Mouse (Mus musculus) thymus, adult 18-20 months (tissue): ENCODE data around the gene Nme1.

Source experiments
- DNase-seq, 2 experiments: peaks; one replicate each; pipeline ENCODE4 v3.0.0; 2022; ENCODE audit warnings: mixed read lengths in 2 of 2

Gene Nme1

DNA sequence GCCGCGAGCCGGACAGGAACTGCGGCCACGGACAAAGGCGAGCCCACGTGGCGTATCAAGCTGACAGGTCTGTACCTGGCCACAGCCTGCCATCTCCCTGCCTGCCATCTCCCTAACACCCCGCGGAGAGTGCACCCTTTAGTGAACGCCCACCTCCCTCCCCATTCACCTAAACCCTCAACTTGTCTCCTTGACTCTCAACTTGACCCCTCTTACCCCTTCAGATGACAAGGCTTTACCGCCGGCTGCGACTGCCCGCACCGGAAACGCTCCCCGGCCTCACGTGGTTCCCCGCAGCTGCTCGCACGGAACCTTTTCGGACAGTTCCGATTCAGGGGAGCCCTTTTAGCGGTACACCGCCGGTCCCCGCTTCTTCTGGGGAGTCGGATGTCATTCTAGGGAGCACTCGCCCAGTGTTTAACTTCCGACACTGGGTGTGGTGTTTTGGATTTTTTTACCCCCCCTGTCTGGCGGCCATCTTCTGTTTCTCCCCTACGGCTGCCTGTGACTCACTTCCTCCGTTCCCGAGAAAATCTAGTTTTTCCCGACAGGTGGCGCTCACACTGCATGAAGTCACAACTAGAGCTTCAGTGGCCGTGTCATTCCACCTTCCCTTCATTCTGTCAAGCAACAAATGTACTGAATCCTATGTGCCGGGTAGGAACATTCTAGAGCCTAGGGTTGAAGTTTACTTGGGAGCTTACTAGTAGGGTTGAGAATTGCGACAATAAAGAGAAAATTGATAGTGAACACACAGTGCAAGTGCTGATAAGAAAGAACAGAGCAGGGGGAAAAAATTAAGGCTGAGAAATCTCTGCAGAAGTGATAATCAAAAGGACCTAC, at the start of gene Nme1, which contains the start of gene Gm20390:
TSS of gene Nme1 (minus strand) at position 517 of the 843 bp plus-strand sequence.
TSS of gene Gm20390 (minus strand) at position 289 of the 843 bp plus-strand sequence.
- DNase-seq: peak; percentile 91 to 94

GRCm38 (mm10) chr11:94003346-94003745, 35.0 kb upstream of the Nme1 start:
- DNase-seq: no peak

DNA sequence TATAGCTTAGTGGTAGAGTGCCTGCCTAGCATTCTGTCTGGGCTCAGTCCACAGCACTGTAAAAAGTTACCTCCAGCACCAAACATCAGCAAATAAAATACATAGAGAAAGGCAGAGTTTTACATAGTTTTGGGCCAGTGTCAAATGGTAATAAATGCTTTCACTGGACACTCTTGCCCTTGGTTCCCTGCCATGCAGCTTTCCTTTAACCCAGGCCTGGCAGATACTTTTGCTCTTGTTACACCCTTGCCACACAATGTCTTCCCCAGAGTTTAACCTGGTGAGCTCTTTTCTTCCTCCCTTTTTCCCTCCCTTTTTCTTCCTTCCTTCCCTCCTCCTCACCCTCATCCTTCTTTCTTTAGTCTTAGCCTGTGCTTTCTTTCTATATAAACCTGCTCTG, 31.0 kb upstream of the Nme1 start:
- no peak for DNase-seq

DNA sequence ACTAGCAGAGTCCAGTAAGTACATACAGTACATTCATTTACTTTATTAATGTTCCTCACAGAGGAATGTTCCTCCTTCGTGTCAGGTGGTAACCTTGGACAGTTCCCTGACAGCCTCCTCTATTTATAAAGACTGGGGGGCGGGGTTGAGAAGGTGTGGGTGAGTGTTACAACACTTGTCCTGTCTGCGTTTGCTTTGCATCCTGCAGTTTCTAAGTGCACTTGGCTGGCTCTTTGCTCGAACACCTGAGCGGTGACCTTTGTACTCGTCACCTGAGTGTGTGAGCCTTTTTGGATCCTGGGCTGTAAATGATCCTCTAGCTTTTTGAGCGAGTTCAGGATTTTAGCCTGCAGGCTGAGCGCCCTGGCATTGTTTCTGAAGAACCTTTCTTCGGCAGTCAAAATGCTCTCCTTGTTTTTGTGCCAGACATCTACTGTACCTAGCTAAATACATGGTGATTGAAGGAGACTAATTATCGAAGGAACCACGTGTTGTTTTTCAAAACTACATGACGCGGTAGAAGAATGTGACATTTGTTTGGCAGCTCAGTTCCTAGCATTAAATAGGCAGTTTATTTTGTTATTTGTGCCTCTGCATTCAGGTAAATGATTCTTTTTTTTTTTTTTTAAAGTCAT, 28.9 kb upstream of the Nme1 start:
- peak in 1 of 2 experiments; percentile 17 for DNase-seq

DNA sequence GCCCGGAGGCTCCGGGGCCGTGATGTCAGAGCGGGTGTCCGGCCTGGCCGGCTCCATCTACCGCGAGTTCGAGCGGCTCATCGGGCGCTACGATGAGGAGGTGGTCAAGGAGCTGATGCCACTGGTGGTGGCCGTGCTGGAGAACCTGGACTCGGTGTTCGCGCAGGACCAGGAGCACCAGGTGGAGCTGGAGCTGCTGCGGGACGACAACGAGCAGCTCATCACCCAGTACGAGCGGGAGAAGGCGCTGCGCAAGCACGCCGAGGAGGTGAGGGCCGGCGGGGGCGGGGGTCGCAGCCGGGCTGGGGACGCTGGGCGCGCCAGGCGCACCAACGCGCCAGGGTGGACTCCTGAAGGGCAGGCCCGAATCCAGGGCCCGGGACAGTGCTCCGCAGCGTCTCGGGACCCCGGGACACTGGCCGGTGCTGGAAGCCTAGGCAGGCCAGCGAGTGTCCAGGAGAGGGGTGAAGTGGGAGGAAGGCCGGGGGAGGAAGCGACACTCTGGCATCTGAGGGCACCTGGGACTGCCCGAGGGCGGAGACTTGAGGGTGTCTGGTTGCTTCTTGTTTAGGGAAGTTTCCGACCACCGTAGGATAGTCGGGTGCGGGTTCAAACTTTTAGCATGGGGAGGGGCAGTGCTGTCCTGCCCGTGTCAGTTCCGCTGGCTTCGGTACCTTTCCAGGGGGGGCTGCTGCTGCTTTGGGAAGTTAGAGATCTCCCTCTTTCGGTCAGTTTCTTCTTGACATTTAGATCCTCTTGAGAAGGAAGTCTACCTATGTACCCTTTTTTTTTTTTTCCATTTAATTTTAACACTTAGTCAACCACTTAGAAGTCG, 28.2 kb upstream of the Nme1 start:
- DNase-seq: peak; percentile 53 to 59

GRCm38 (mm10) chr11:93995720-93996305, 27.5 kb upstream of the Nme1 start, which contains the start of gene Spag9:
Gene Spag9 (plus strand): TSS chr11:93996091.
- DNase-seq: peak; percentile 88 to 91

GRCm38 (mm10) chr11:93995111-93995719, 26.9 kb upstream of the Nme1 start:
- DNase-seq: peak; percentile 57 to 77

DNA sequence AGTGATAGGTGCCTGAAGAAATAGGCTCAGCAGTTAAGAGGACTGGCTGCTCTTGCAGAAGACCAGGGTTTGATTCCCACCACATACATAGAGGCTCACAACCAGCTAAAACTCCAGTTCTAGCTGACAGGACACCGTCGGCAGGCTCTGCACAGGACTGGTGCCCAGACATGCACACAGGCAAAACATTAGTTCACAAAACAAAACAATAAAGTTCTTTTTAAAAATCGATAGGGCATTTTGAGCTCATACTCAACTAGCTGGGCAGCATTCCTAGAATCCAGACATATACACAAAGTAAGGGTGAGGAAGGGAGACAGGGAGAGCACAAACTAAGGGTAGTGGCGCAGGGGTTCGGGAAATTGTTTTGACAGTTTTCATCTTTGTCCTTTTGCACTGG, 26.2 kb upstream of the Nme1 start:
- no peak for DNase-seq

DNA sequence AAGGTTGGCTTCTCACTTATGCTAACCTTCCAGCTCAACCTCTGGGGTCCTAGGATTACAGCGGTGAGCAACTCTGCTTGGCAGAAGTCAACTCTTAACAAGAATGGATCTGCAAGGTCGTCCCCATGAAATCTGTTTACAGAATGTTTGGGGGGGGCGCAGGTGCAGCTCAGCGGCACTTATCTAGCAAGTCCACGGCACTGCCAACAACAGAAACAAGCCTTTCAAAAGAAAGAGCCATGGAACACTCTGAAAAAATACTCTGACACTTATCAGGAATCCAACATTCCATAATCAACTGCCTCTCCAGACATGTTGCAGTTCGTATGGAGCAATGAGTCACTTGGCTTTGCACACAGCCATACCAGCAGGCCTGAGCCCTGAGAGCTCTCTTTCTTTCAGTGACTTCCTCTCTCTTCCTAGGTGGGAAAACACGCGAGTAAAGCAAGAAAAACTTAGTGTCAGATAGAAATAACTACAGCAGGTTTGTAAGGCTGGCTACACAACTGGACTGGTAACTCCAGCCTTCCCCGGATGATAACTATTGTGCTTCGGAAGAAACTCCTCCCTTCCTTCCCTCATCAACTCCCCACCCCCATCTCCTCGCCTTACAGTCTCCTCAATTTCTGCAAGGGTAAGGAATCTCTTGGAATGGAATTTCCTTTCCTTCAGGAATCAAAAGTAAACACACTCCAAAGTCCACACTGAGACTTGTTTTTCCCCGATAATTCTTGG, 20.2 kb upstream of the Nme1 start:
- DNase-seq: no peak

- DNase-seq: no peak
Measured at GRCm38 (mm10) chr11:93987625-93988327, 19.5 kb upstream of the Nme1 start.

- no peak for DNase-seq
Measured at GRCm38 (mm10) chr11:93987026-93987425, 18.7 kb upstream of the Nme1 start.

GRCm38 (mm10) chr11:93986298-93986697, 18.0 kb upstream of the Nme1 start:
- DNase-seq: no peak

GRCm38 (mm10) chr11:93985265-93985664, 16.9 kb upstream of the Nme1 start:
- no peak for DNase-seq

GRCm38 (mm10) chr11:93984619-93985018, 16.3 kb upstream of the Nme1 start:
- DNase-seq: no peak

DNA sequence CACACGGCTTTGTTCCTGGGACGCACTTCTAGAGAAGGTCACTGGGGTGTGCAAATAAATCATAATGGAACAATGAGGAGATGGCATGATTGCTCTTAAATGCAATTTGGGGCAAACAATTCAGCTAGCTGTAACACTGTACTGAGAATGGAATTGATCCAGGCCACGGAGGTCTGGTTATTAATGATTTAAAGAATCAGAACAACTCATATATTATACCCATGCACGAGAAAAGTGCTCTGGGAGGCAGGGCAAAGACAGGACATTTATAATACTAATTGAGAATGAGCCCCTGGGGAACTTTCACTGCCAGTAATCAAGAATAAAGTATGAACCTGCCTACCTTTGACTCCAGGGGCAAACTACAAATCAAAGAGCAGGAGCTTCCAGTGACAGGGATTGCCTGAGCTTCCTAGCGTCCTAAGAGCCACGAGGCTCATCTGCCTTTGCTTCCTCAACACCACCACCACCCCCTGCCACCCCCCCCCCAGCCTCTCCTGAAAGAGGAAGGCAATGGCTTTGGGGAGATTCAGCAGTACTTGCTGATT, 11.3 kb upstream of the Nme1 start:
- DNase-seq: no peak

DNA sequence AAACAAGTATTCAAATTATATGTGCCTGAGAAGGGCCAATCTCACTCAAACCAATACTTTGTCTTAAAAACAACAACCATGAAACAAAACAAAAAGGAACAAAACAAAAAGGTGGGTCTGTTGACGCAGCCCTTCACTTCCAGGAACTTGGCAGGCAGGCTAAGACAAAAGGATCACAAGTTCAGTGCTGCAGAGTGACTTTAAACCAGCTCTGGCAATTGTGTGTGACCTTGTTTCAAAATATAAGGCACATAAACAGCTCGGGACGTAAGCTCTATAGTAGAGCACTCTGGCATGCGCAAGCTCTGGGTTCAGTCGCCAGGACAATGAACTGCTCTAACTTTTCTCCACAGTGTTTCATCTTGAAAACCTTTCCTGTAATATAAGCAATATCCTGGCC, 4.6 kb upstream of the Nme1 start:
- DNase-seq: no peak

- no peak for DNase-seq
Measured at GRCm38 (mm10) chr11:93969799-93970198, 1.5 kb upstream of the Nme1 start.

DNA sequence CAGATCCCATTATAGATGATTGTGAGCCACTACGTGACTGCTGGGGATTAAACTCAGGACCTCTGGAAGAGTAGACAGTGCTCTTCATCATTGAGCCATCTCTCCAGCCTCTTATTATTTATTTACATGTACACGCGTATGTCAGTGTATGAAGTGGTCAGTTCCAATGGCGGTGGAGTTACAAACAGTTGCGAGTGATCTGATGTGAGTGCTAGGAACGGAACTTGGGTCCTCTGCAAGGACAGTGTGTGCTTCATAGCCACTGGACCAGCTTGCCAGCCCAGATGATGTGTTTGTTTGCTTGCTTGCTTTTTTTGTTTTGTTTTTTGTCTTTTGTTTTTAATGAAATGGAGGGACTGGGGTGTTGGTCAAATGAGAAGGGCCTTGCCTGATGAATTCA, 850 bp upstream of the Nme1 start:
- DNase-seq: no peak

DNA sequence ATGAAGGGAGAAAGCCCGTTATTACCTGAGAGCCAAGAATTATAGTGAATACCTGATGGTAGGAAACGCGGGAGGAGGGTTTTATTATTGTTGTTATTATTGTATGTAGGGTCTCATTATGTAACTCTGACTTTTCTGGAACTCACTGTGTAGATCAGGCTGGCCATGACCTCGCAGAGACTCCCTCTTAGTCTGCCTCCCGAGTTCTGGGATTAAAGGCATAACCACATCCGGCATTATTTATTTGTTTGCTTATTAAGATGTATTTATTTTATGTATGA, 467 bp upstream of the Nme1 start:
- DNase-seq: no peak

DNA sequence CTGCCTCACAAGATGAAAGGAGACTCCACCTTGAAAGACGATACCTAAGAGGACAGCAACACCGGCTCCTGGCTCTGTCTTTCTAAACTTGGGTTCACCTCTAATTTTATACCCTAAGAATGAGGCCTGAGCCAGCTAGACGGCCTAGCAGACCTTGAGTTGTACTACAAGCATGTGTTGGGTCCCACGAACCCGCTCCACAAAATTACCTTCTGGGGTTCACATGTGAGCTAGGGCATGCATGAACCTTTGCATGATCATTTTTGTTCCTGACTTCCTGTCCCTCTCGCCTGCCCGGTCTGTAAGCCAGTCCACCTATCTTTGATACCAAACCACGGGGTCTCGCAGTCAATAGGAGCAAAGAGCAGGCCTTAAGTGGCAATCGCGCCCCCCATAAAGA, 940 bp downstream of the Nme1 start:
- DNase-seq: no peak

DNA sequence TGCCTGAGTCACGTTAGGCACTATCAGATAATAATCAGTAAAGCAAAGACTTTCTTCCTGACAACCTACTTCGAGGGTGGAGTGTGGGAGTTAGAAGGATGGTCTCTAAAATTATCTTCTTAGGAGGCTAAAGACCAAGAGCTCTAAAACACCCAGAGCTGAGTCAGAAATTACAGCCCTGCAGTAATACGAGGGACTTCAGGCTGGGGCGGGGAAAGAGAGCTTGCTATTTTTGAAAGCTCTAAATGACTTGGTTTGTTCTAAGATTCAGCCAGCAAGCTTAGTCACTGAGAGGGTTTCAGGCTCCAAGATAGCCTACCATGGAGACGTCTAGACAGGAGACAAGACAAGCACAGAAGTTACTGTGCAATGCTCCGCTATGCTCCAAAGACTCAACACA, 2.9 kb downstream of the Nme1 start:
- DNase-seq: no peak
